Mouse (Mus musculus): ENCODE results near the gene Cbfb. TPM values are rescaled to one million over a fixed set of nuclear protein-coding genes. Genes with fewer than 3 reads are reported as not detected.

Gene Cbfb
- polyA plus RNA-seq, 1 experiment = 0.06 TPM

DNA sequence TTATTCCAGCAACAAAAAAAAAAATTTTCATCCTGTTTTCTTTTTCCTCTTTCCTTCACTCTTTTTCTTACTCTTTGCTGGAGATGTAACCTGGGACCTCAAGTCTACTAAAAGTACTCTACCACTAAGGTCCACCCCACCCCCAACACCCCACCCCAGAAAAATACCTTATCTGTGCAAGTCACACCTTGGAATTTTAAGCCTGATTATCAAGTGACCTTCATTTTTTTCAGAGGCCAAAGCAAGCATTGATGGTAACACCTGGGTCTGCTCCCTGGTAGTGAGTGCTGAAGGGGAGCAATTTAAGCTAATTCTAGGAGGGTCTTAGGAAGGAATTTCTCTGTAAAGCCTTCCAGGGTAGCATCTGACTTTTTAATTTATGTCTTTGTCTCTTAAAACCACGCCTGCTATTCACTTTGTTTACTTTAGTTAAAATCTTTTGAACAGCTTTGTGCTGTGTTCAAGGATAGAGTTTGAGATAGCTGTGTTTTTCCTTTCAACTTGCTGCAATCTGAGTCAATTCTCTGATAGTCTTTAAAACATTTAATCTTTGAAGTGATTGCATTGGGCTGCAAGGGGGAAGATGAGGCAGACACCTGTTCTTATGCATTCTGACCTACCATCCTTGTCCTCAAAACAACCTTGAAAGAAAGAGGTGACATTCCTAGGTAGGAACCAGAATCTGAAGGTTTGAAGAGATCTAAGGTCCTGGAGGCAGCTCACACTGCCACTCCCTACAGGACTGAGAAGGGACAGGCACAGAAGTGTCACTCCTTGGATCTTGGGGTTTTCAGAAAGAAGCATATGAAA is 62.9 kb downstream of the Cbfb start:
- Histone ChIP-seq H3K9me3 (ENCODE audit: control insufficient read depth, low read length) (no peaks in the 10 kb centered on the region), H3K27me3 (ENCODE audit: control insufficient read depth) (no peaks in the 10 kb centered on the region), H3K36me3 (ENCODE audit: control insufficient read depth) (peaks cover 86% of the 10 kb centered on the region), H3K4me3 (replicated peaks) (no peak overlapping the region), H3K4me1 (ENCODE audit: control insufficient read depth) (peaks cover 48% of the 10 kb centered on the region)
- TF ChIP-seq TAL1 (IDR thresholded peaks at IDR 0.05; ENCODE audit: low read length) (no peak), GATA1 (IDR thresholded peaks at IDR 0.05; ENCODE audit: low read length) (no peak)

DNA sequence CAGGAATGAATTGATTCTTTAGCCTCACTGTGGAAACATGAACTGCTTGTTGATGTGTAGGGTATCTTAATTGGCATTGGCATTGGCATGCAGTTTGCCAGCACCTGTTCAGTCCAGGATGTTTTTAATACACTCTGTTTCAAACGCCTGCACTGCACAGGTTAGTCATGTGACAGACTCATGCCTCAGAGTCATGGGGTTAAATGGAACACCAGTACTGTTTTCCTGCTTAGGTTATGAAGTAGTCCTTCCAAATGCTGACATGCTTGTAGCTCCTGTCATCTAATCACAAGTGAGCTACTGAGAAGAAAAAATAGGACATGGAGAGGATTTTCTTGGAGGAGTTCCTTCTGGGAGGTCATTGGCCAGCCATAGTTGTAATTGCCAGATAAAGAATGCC is 64.7 kb downstream of the Cbfb start:
- Histone ChIP-seq H3K4me3 (replicated peaks) (no peak overlapping the region), H3K27me3 (ENCODE audit: control insufficient read depth) (no peaks in the 10 kb centered on the region), H3K9me3 (ENCODE audit: control insufficient read depth, low read length) (no peaks in the 10 kb centered on the region), H3K4me1 (ENCODE audit: control insufficient read depth) (peaks cover 40% of the 10 kb centered on the region), H3K36me3 (ENCODE audit: control insufficient read depth) (peaks cover 87% of the 10 kb centered on the region)
- TF ChIP-seq TAL1 (IDR thresholded peaks at IDR 0.05; ENCODE audit: low read length) (no peak), GATA1 (IDR thresholded peaks at IDR 0.05; ENCODE audit: low read length) (no peak)

DNA sequence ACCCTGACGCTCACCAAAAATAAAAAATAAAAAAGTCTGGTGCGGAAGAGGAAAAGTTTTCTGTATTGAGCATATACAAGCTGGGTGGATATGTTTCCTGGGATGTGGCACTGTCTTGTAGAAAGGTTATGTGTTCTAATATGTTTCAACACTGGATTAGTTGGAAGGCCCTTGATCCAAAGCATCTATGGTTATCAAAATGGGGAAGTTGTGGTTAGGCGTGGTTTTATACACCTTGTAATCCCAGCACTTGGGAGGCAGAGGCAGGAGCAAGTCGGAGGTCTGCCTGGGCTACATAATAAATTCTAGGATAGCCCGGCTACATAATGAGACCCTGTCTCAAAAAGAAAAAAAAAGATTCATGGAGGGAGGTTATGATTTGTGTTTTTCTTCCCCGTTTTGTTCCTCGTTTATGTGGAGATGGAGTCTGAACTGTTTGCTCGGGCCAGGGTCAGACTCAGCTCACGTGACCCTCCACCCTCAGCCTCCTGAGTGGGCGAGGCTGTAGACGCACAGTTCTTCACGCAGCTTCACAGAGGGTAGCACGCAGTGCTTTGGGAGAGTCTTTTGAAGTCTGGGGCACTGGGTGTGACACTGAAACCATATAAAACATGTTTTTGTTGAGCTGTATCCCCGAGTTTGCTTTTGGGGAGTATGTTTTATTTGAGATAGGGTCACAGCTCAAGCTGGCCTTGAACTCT is 67.1 kb downstream of the Cbfb start:
- TF ChIP-seq TAL1 (IDR thresholded peaks at IDR 0.05; ENCODE audit: low read length) (no peak), GATA1 (IDR thresholded peaks at IDR 0.05; ENCODE audit: low read length) (no peak)
- Histone ChIP-seq H3K4me1 (ENCODE audit: control insufficient read depth) (peaks cover 20% of the 10 kb centered on the region), H3K27me3 (ENCODE audit: control insufficient read depth) (no peaks in the 10 kb centered on the region), H3K9me3 (ENCODE audit: control insufficient read depth, low read length) (no peaks in the 10 kb centered on the region), H3K36me3 (ENCODE audit: control insufficient read depth) (peaks cover 93% of the 10 kb centered on the region), H3K4me3 (replicated peaks) (no peak overlapping the region)

DNA sequence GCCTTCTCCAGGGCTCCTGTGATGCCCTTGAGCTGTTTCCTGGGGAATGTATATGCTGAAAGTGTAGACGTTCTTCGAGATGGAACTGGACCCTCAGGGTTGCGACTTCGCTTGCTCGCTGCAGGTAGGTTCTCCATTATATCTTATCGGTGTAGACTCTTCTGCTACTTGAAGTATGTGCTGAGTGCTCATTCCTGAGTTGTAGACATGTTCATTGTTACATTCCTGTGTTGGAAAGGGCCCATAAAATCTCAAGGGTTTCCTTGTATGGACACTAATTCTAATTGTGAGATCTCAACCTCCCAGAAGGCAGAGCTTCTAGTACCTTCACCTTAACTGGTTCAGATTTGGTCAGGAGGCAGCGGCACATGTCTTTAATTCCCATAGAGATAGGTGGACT is 70.5 kb downstream of the Cbfb start:
- H3K36me3 ChIP-seq (ENCODE audit: control insufficient read depth) = peaks cover 89% of the 10 kb centered on the region
- no peak for TF ChIP-seq TAL1 (IDR thresholded peaks at IDR 0.05; ENCODE audit: low read length)
- TF ChIP-seq GATA1 (IDR thresholded peaks at IDR 0.05; ENCODE audit: low read length) = no peak

DNA sequence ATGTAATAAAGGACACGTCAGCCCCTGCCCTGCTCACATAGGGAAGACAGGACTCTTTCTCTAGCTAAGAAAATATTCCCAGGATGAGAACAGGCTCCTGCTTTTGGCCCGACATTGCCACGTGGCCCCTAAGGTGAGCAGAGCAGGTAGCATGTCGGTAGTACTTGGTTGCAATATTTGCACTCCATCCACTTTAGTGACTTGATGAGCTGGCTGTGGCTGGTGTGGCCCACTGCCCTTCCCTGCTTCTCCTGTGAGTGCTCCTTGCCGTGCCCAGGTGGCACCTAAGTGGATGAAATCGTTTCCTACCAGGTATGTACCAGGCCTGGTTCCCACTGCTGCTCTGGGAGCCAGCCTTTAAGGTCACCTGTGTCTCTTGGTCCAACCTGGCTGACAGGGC is 81.5 kb downstream of the Cbfb start:
- peaks cover 73% of the 10 kb centered on the region for H3K36me3 ChIP-seq (ENCODE audit: control insufficient read depth)

More for the DNA sequence above, 70.5 kb downstream of the Cbfb start:
- no peak overlapping the region for H3K4me3 ChIP-seq (replicated peaks)
- H3K27me3 ChIP-seq (ENCODE audit: control insufficient read depth) = no peaks in the 10 kb centered on the region
- no peaks in the 10 kb centered on the region for H3K9me3 ChIP-seq (ENCODE audit: control insufficient read depth, low read length)
- H3K4me1 ChIP-seq (ENCODE audit: control insufficient read depth) = 0 out of 2 replicates have a peak, but pooled peaks cover 2% of the 10 kb centered on the region

DNA sequence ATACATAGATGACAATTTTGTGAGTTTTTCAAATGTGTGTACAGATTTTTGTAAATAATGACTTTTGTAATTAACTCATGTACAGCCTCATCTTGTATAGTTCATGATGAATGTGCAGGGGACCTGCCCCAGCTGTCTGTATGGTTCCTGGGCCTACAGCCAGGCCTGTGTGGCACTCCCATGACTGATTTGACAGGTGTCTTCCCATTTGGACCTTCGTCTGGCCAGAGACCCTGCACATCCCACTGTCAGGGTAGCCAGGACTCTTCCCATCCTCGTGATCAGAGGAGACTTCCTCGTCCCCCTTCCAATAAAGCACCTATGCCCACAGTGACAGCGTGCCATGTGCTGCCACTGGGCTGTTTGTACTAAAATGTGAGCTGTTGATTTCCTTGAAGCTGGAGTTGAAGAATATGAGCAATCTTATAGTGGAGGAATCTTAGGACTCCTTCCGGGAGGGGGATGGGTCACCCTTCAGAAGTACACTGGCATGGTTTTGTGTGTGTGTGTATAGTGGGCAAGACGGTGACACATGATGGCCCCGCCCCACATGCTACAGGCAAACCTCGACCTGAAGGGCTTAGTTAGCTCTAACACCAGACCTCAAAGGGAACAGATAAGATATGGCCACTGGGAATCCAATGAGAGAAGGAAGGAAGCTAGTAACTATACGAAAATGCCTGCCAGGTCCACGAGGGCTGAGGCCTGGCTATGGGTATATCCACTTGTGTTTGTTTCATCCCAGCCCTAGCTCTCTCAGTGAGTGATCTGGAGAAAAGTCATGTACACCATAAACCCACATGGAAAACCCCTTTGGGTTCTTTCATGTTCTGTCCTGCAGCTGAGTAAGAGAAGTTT is 82.4 kb downstream of the Cbfb start:
- Histone ChIP-seq H3K36me3 (ENCODE audit: control insufficient read depth) (peaks cover 64% of the 10 kb centered on the region), H3K27me3 (ENCODE audit: control insufficient read depth) (peaks cover 2% of the 10 kb centered on the region), H3K9me3 (ENCODE audit: control insufficient read depth, low read length) (no peaks in the 10 kb centered on the region), H3K4me1 (ENCODE audit: control insufficient read depth) (peaks cover 40% of the 10 kb centered on the region), H3K4me3 (replicated peaks) (no peak overlapping the region)
- TF ChIP-seq TAL1 (IDR thresholded peaks at IDR 0.05; ENCODE audit: low read length) (no peak), GATA1 (IDR thresholded peaks at IDR 0.05; ENCODE audit: low read length) (no peak)

More for the DNA sequence above, 81.5 kb downstream of the Cbfb start:
- TF ChIP-seq GATA1 (IDR thresholded peaks at IDR 0.05; ENCODE audit: low read length) = no peak
- no peak for TF ChIP-seq TAL1 (IDR thresholded peaks at IDR 0.05; ENCODE audit: low read length)
- Histone ChIP-seq H3K4me3 (replicated peaks) (no peak overlapping the region), H3K4me1 (ENCODE audit: control insufficient read depth) (peaks cover 40% of the 10 kb centered on the region), H3K27me3 (ENCODE audit: control insufficient read depth) (no peaks in the 10 kb centered on the region), H3K9me3 (ENCODE audit: control insufficient read depth, low read length) (no peaks in the 10 kb centered on the region)

DNA sequence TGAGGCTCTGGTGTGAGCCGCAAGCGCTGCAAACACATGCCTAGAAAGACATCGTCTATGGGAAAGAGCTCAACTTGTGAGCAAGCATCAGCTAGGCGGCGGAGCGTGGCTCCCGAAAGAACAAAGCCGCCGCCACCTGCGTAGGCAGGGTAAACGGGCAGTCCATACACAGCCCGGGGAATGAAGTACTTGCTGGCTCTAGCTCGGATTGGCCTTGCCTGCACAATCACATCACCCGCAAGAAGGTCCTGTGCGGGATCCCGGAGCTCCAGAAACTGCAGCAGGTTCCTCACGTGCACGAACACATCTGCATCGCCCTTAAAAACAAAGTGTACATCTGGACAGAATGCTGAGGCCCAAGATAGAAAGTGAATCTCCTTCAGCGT is 83.3 kb downstream of the Cbfb start:
- TF ChIP-seq TAL1 (IDR thresholded peaks at IDR 0.05; ENCODE audit: low read length) = no peak
- no peak for TF ChIP-seq GATA1 (IDR thresholded peaks at IDR 0.05; ENCODE audit: low read length)
- H3K4me1 ChIP-seq (ENCODE audit: control insufficient read depth) = peaks cover 41% of the 10 kb centered on the region
- peak overlapping the region; percentile 83 for H3K4me3 ChIP-seq (replicated peaks)
- H3K27me3 ChIP-seq (ENCODE audit: control insufficient read depth) = peaks cover 11% of the 10 kb centered on the region
- H3K36me3 ChIP-seq (ENCODE audit: control insufficient read depth) = peaks cover 58% of the 10 kb centered on the region
- no peaks in the 10 kb centered on the region for H3K9me3 ChIP-seq (ENCODE audit: control insufficient read depth, low read length)

DNA sequence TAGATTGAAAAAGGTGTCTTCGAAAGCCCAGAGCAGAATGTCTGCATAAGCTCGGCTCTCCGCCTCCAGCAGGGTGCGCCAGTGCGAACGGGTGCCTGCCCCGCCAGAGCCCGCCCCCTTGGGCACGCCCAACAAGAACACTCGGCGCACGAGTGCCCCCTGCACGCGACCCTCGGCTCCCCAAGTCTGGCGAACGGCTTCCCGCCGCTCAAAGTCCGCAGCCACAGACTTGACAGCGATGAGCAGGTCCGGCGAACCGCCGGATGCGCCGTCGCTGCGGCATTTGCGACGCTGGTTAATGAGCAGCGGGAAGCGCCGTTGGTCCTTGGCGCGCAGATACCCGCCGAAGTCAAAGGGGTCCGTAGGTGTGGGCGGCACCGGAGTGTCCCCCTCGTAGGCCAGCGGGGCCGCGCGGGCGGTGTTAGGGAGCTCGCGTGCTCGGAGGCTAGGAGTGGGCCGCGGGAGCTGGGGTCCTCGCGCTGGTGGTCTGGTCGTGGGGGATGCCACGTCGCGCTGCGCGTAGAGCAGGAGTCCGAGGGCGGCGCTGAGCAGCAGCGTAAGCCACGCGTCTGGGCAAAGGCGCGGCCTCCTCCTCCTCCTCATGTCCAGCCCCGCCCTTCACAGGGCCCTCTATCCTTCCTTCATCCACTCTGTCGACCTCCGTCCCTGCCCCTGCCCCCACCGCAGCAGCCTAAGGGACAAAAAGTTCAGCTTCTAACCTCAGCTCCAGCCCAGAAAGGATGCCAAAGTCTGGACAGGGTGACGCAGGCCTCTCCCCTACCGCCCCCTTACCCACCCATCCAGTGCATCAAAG is 83.9 kb downstream of the Cbfb start:
- H3K4me3 ChIP-seq (replicated peaks) = peak overlapping the region; percentile 83
- peaks cover 56% of the 10 kb centered on the region for H3K36me3 ChIP-seq (ENCODE audit: control insufficient read depth)
- no peaks in the 10 kb centered on the region; the same call in 1 of the 2 replicates for H3K9me3 ChIP-seq (ENCODE audit: control insufficient read depth, low read length)
- peaks cover 17% of the 10 kb centered on the region for H3K27me3 ChIP-seq (ENCODE audit: control insufficient read depth)
- peaks cover 47% of the 10 kb centered on the region for H3K4me1 ChIP-seq (ENCODE audit: control insufficient read depth)
- TF ChIP-seq GATA1 (IDR thresholded peaks at IDR 0.05; ENCODE audit: low read length) (no peak), TAL1 (IDR thresholded peaks at IDR 0.05; ENCODE audit: low read length) (no peak)

Data from erythroblast, embryonic 14.5 days (primary cell).